ENCODE assay signal across 25 mouse cellular contexts in genomic region chr17:91995095-91995494, GRCm38 (mm10).
"Had no signal": no experiment of that assay in that cellular context is flagged by ENCODE, and none has a peak within 500 bp of the region (broad histone marks: within the 10 kb centered on the region; RNA-seq: fewer than 3 reads in every experiment).

No protein-coding gene starts in this region.

- H3K27me3 ChIP-seq: heart, embryonic 13.5 days; heart, embryonic 15.5 days; hindbrain, embryonic 13.5 days; hindbrain, embryonic 15.5 days; kidney, embryonic 15.5 days; limb, embryonic 13.5 days; limb, embryonic 15.5 days; liver, embryonic 12.5 days had no signal

- H3K27ac ChIP-seq: heart, embryonic 13.5 days; heart, embryonic 15.5 days; hindbrain, embryonic 13.5 days; hindbrain, embryonic 15.5 days; hindbrain, postnatal 0 days; kidney, embryonic 15.5 days; kidney, postnatal 0 days; limb, embryonic 13.5 days; limb, embryonic 15.5 days; liver, embryonic 12.5 days; liver, embryonic 14.5 days had no signal

- H3K4me1 ChIP-seq: heart, embryonic 13.5 days; heart, embryonic 15.5 days; hindbrain, embryonic 13.5 days; hindbrain, embryonic 15.5 days; kidney, embryonic 15.5 days; limb, embryonic 13.5 days; limb, embryonic 15.5 days; liver, embryonic 12.5 days had no signal

- H3K36me3 ChIP-seq: heart, embryonic 13.5 days; heart, embryonic 15.5 days; hindbrain, embryonic 13.5 days; hindbrain, embryonic 15.5 days; kidney, embryonic 15.5 days; limb, embryonic 13.5 days; limb, embryonic 15.5 days; liver, embryonic 12.5 days had no signal

- H3K9ac ChIP-seq: heart, embryonic 13.5 days; heart, embryonic 15.5 days; hindbrain, embryonic 13.5 days; hindbrain, embryonic 15.5 days; kidney, embryonic 15.5 days; limb, embryonic 13.5 days; limb, embryonic 15.5 days; liver, embryonic 12.5 days; liver, embryonic 14.5 days had no signal

- H3K9me3 ChIP-seq: heart, embryonic 15.5 days; hindbrain, embryonic 13.5 days; hindbrain, embryonic 15.5 days; kidney, embryonic 15.5 days; limb, embryonic 13.5 days; limb, embryonic 15.5 days; liver, embryonic 12.5 days had no signal

- H3K4me3 ChIP-seq: heart, embryonic 13.5 days; heart, embryonic 15.5 days; hindbrain, embryonic 13.5 days; hindbrain, embryonic 15.5 days; kidney, embryonic 15.5 days; limb, embryonic 13.5 days; limb, embryonic 15.5 days; liver, embryonic 12.5 days had no signal

- ATAC-seq: hindbrain, postnatal 0 days; intestine, embryonic 16.5 days; liver, embryonic 12.5 days had no signal

- H3K4me2 ChIP-seq: heart, embryonic 11.5 days; heart, embryonic 13.5 days; heart, embryonic 15.5 days; hindbrain, embryonic 13.5 days; hindbrain, embryonic 15.5 days; kidney, embryonic 15.5 days; limb, embryonic 13.5 days; limb, embryonic 15.5 days; liver, embryonic 12.5 days had no signal

- DNase-seq: gastrocnemius, postnatal 25 days; heart, adult 18-20 months; heart, postnatal 14 days; heart, postnatal 36 days; kidney, adult 11 months; kidney, adult 2 months; kidney, adult 9 months; kidney, postnatal 14 days; kidney, postnatal 36 days; layer of hippocampus, adult 9-11 months; layer of hippocampus, postnatal 36 days; left cerebral cortex, postnatal 4 days had no signal
